Mouse (Mus musculus) embryonic facial prominence, embryonic 15.5 days (tissue): ENCODE data around the gene Tcn2. TPM values are rescaled to one million over a fixed set of nuclear protein-coding genes. Genes with fewer than 3 reads are reported as not detected.

ENCODE experiments used
- ATAC-seq: fragments of 200-750 bp; cut with Nextera tagmentation; 2 replicates; pipeline ENCODE4 v1.8.0; 2017; ENCODE audit warnings: low read depth, moderate TSS enrichment; ENCODE audit not compliant: insufficient number of reproducible peaks, low FRiP score, low TSS enrichment
- H3K27ac ChIP-seq: fragments of 300-500 bp; sonication (generic); replicated peaks from 2 replicates; pipeline ENCODE4 v1.5.1; 2015; ENCODE audit warnings: mild to moderate bottlenecking, inconsistent platforms
- H3K27me3 ChIP-seq: fragments of 300-500 bp; sonication (generic); 2 replicates; pipeline ENCODE4 v1.6.1; 2015; ENCODE audit warnings: inconsistent platforms
- H3K36me3 ChIP-seq: fragments of 300-500 bp; sonication (generic); 2 replicates; pipeline ENCODE4 v1.6.1; 2015; ENCODE audit warnings: mild to moderate bottlenecking, inconsistent platforms
- H3K4me1 ChIP-seq: fragments of 300-500 bp; sonication (generic); 2 replicates; pipeline ENCODE4 v1.6.1; 2015; ENCODE audit warnings: inconsistent platforms
- H3K4me2 ChIP-seq: fragments of 300-500 bp; sonication (generic); replicated peaks from 2 replicates; pipeline ENCODE4 v1.6.1; 2015; ENCODE audit warnings: mild to moderate bottlenecking, inconsistent platforms
- H3K4me3 ChIP-seq: fragments of 300-500 bp; sonication (generic); replicated peaks from 2 replicates; pipeline ENCODE4 v1.5.1; 2015; ENCODE audit warnings: mild to moderate bottlenecking, inconsistent platforms
- H3K9ac ChIP-seq: fragments of 300-500 bp; sonication (generic); 2 replicates; pipeline ENCODE4 v1.6.1; 2015; ENCODE audit warnings: inconsistent platforms
- H3K9me3 ChIP-seq: fragments of 300-500 bp; sonication (generic); replicated peaks from 2 replicates; pipeline ENCODE4 v1.6.1; 2016; ENCODE audit warnings: inconsistent platforms
- WGBS: fragments of 180-500 bp; shearing (Covaris S2); methylation state at CpG from one replicate; pipeline ENCODE4 v1.1.7; 2015; 5-methylcytosine and 5-hydroxymethylcytosine counted together
- polyA plus RNA-seq: library from polyadenylated mRNA; unstranded; fragments of >200 nt; fragmentation: Nextera tagmentation; extraction: Ambion mirVana; gene quantifications from 2 replicates; pipeline ENCODE4 v1.2.1, GENCODE M21; 2015

Gene Tcn2
- polyA plus RNA-seq, 1 experiment from 2014 or later, result 55.9 TPM

GRCm38 (mm10) chr11:3894406-3895281 lies 37.3 kb downstream of the Tcn2 start, which contains the start of the genes 4921536K21Rik and Dusp18:
4921536K21Rik (minus strand) TSS chr11:3895098.
Dusp18 (plus strand) TSS chr11:3895240.
- H3K4me2 ChIP-seq, result peak within 1 kb of the TSS; percentile 93
- WGBS, result 3% methylated on average over 46 of the region's 46 CpGs
- H3K36me3 ChIP-seq, result no peaks in the 10 kb centered on the region
- no peaks in the 10 kb centered on the region for H3K27me3 ChIP-seq
- H3K9me3 ChIP-seq, result no peaks in the 10 kb centered on the region
- peak; percentile 94 for ATAC-seq
- peak within 1 kb of the TSS; percentile 70 for H3K27ac ChIP-seq
- peak within 1 kb of the TSS; percentile 55 for H3K4me3 ChIP-seq
- H3K4me1 ChIP-seq, result peaks cover 4% of the 10 kb centered on the region; the same call in 1 of the 2 replicates
- H3K9ac ChIP-seq, result peak within 1 kb of the TSS; percentile 33

- Histone ChIP-seq H3K4me1 (peaks cover 4% of the 10 kb centered on the region; the same call in 1 of the 2 replicates), H3K9ac (no peak overlapping the region), H3K36me3 (no peaks in the 10 kb centered on the region), H3K27me3 (no peaks in the 10 kb centered on the region), H3K9me3 (no peaks in the 10 kb centered on the region), H3K4me3 (no peak overlapping the region), H3K27ac (no peak overlapping the region), H3K4me2 (no peak overlapping the region)
- no peak for ATAC-seq
- 82% methylated on average over 6 of the region's 6 CpGs for WGBS
Observed at GRCm38 (mm10) chr11:3893970-3894369, 38.0 kb downstream of the Tcn2 start.

- no peak overlapping the region for H3K4me3 ChIP-seq
- H3K27ac ChIP-seq, result no peak overlapping the region
- H3K36me3 ChIP-seq, result no peaks in the 10 kb centered on the region
- no peaks in the 10 kb centered on the region for H3K9me3 ChIP-seq
- no peaks in the 10 kb centered on the region for H3K27me3 ChIP-seq
- 72% methylated on average over 5 of the region's 5 CpGs for WGBS
- H3K4me1 ChIP-seq, result no peaks in the 10 kb centered on the region
- no peak overlapping the region for H3K4me2 ChIP-seq
- no peak for ATAC-seq
- no peak overlapping the region for H3K9ac ChIP-seq
Observed at GRCm38 (mm10) chr11:3887331-3887730, 44.6 kb downstream of the Tcn2 start.

GRCm38 (mm10) chr11:3883711-3884110 lies 48.2 kb downstream of the Tcn2 start:
- H3K36me3 ChIP-seq, result no peaks in the 10 kb centered on the region
- no peaks in the 10 kb centered on the region for H3K4me1 ChIP-seq
- no peak for ATAC-seq
- H3K27me3 ChIP-seq, result no peaks in the 10 kb centered on the region
- H3K4me2 ChIP-seq, result no peak overlapping the region
- no peaks in the 10 kb centered on the region for H3K9me3 ChIP-seq
- 83% methylated on average over 3 of the region's 3 CpGs for WGBS
- H3K27ac ChIP-seq, result no peak overlapping the region
- H3K9ac ChIP-seq, result no peak overlapping the region
- H3K4me3 ChIP-seq, result no peak overlapping the region

GRCm38 (mm10) chr11:3879836-3880235 lies 52.1 kb downstream of the Tcn2 start:
- Histone ChIP-seq H3K4me3 (no peak overlapping the region), H3K27me3 (0 out of 2 replicates have a peak, but pooled peaks cover 6% of the 10 kb centered on the region), H3K27ac (no peak overlapping the region), H3K36me3 (no peaks in the 10 kb centered on the region), H3K4me1 (no peaks in the 10 kb centered on the region), H3K4me2 (no peak overlapping the region), H3K9me3 (no peaks in the 10 kb centered on the region), H3K9ac (no peak overlapping the region)
- no peak; the same call in 1 of the 2 replicates for ATAC-seq
- 32% methylated on average over 2 of the region's 2 CpGs for WGBS

GRCm38 (mm10) chr11:3878660-3879059 lies 53.3 kb downstream of the Tcn2 start:
- no peak overlapping the region for H3K4me3 ChIP-seq
- 72% methylated on average over 7 of the region's 7 CpGs for WGBS

GRCm38 (mm10) chr11:3876419-3876818 lies 55.5 kb downstream of the Tcn2 start:
- no peak overlapping the region for H3K27ac ChIP-seq
- H3K27me3 ChIP-seq, result 0 out of 2 replicates have a peak, but pooled peaks cover 6% of the 10 kb centered on the region
- no peak overlapping the region for H3K4me3 ChIP-seq
- no peak for ATAC-seq
- WGBS, result 65% methylated on average over 6 of the region's 6 CpGs
- H3K9me3 ChIP-seq, result no peaks in the 10 kb centered on the region
- no peaks in the 10 kb centered on the region for H3K36me3 ChIP-seq
- no peaks in the 10 kb centered on the region for H3K4me1 ChIP-seq
- H3K4me2 ChIP-seq, result no peak overlapping the region
- no peak overlapping the region for H3K9ac ChIP-seq

More at GRCm38 (mm10) chr11:3878660-3879059, 53.3 kb downstream of the Tcn2 start:
- 0 out of 2 replicates have a peak, but pooled peaks cover 6% of the 10 kb centered on the region for H3K27me3 ChIP-seq
- H3K27ac ChIP-seq, result no peak overlapping the region
- no peak for ATAC-seq
- H3K4me1 ChIP-seq, result no peaks in the 10 kb centered on the region
- H3K9me3 ChIP-seq, result no peaks in the 10 kb centered on the region
- H3K9ac ChIP-seq, result no peak overlapping the region
- no peaks in the 10 kb centered on the region for H3K36me3 ChIP-seq
- no peak overlapping the region for H3K4me2 ChIP-seq

Other genes with a start within 250 kb of the Tcn2 start
- 1.1 and 1.3 TPM in 2 replicates for gene Osbp2, start 68.3 kb downstream of the Tcn2 start, polyA plus RNA-seq
- gene 4921536K21Rik, start 37.1 kb downstream of the Tcn2 start, polyA plus RNA-seq, result 0.49 and 1.2 TPM in 2 replicates
- gene Dusp18, start 36.9 kb downstream of the Tcn2 start, polyA plus RNA-seq, result 9.1 and 12.6 TPM in 2 replicates
- gene Slc35e4, start 17.5 kb downstream of the Tcn2 start, polyA plus RNA-seq, result 9.4 and 9.9 TPM in 2 replicates
- 72.7 and 72.9 TPM in 2 replicates for gene Pes1, start 31.8 kb upstream of the Tcn2 start, polyA plus RNA-seq
- gene 4930556J24Rik, start 44.6 kb upstream of the Tcn2 start, polyA plus RNA-seq, result 0.24 and 0.37 TPM in 2 replicates
- 2.4 and 3.7 TPM in 2 replicates for gene Gal3st1, start 51.5 kb upstream of the Tcn2 start, polyA plus RNA-seq
- gene Sec14l4, start 99.3 kb upstream of the Tcn2 start, polyA plus RNA-seq, result 0.81 and 0.94 TPM in 2 replicates
- gene Sec14l3, start 132.7 kb upstream of the Tcn2 start, polyA plus RNA-seq, result 9.1 and 16.1 TPM in 2 replicates
- gene Mtfp1, start 163.3 kb upstream of the Tcn2 start, polyA plus RNA-seq, result 5.6 and 5.9 TPM in 2 replicates
- 3.8 and 4.7 TPM in 2 replicates for gene Sec14l2, start 191.3 kb upstream of the Tcn2 start, polyA plus RNA-seq
- 38.2 and 39.7 TPM in 2 replicates for gene Rnf215, start 203.0 kb upstream of the Tcn2 start, polyA plus RNA-seq
- gene Ccdc157, start 228.1 kb upstream of the Tcn2 start, polyA plus RNA-seq, result 14.4 and 16.6 TPM in 2 replicates
- 50.5 and 57.7 TPM in 2 replicates for gene Sf3a1, start 228.2 kb upstream of the Tcn2 start, polyA plus RNA-seq